Mouse (Mus musculus) cortical plate, adult 2 months (tissue): ENCODE results near the gene Plscr2.

Source experiments
- CTCF ChIP-seq: fragments of 200-500 bp; IDR thresholded peaks from 2 replicates; pipeline ENCODE4 v1.5.1; 2011; ENCODE audit warnings: mild to moderate bottlenecking, control low read depth, low read length; ENCODE audit not compliant: insufficient read depth; ENCODE audit errors: extremely low read depth
- POLR2A ChIP-seq: fragments of 200-500 bp; IDR thresholded peaks from 2 replicates; pipeline ENCODE4 v1.6.1; 2011; ENCODE audit warnings: mild to moderate bottlenecking, low read length, control low read depth; ENCODE audit not compliant: insufficient read depth; ENCODE audit errors: extremely low read depth

DNA sequence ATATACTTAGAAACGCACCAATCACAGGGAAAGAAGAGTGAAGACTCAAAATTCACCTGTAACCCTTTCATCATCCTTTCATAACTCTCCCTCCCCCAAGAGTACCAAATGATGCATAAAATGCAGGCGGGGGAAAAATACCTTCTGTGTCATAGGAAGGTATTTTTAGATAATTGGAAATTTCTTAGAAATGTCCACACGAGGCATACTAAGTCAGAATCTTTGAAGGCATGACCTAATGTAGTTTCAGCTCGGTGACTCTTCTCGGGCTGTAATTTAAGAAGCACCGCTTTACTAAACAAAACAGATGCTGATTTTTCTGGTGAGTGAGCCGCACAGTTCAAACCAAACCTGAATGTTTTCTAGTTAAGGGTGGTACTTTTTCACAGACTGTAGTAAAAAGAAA is 26.0 kb upstream of the Plscr2 start, which contains the start of gene Plscr1:
- TF ChIP-seq CTCF (no peak), POLR2A (no peak)
